Mouse (Mus musculus) heart, postnatal 25 days (tissue): ENCODE results near the gene Stt3b. TPM values are rescaled to one million over a fixed set of nuclear protein-coding genes. Genes with fewer than 3 reads are reported as not detected.

ENCODE experiments used
- DNase-seq: peaks from one replicate; pipeline ENCODE4 v3.0.0; 2022; ENCODE audit warnings: low spot score
- intact Hi-C: fragments of 180-260 bp; cut with DNase I; formaldehyde crosslinking; loops from one replicate; pipeline ENCODE4 v1.15.1; 2025
- total RNA-seq, 2 experiments: library from RNA; stranded (reverse); gene quantifications; 2 replicates each; pipeline ENCODE4 v1.2.3; 2021

Stt3b gene
- total RNA-seq, 2 experiments from 2014 or later: 56.0 to 58.2 TPM

DNA sequence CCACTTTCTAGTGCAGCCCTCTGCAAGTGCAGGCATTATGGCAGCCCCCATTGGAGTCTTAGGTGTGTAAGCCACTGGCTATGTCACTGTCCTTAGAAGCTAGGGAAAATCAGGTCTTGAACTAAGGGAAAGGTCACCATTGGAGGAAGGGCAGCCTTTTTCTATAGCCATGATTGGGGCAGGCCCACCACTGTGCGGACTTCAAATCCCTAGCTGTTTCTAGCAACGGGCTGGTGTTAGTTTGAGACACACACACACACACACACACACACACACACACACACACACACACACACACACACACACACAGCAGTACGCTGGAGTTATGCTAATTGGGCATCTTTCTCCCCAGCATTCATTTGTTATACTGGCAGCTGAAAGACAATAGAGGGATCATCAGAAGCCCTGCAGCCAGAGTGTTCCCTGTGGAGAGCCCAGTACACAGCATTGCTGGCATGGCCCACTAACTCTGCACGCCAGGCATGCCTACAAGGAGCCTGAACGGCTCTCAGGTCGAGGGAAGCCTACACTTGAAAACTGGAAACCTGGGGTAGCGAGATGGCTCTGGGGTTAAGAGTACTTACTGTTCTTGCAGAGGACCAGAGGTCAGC lies 85.4 kb downstream of the Stt3b start:
- no peak for DNase-seq
- intact Hi-C loops: loop anchor here (10.0 kb wide), 1 partner anchor 130 kb away; no protein-coding TSS in a partner anchor

DNA sequence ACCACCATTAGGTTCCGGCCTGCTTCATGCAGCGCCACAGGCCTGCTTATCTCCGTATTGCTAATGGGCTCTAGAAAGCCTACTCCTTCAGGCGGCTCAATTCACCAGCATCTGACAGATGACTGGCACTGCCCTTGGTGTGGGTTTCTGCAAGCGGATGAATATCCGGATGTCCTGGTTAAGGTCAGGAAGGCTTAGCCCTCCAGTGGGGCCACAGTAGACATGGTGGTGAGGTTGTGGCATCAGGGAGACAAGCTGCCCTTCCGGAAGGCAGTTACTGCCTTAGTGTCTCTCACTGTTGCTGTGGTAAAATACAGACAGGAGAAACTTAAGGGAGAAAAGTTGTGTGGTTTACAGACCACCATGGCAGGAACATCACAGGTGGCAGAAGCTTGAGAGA lies 89.0 kb downstream of the Stt3b start:
- intact Hi-C loops: loop anchor here (10.0 kb wide), 1 partner anchor 126 kb away; no protein-coding TSS in a partner anchor
- no peak for DNase-seq

DNA sequence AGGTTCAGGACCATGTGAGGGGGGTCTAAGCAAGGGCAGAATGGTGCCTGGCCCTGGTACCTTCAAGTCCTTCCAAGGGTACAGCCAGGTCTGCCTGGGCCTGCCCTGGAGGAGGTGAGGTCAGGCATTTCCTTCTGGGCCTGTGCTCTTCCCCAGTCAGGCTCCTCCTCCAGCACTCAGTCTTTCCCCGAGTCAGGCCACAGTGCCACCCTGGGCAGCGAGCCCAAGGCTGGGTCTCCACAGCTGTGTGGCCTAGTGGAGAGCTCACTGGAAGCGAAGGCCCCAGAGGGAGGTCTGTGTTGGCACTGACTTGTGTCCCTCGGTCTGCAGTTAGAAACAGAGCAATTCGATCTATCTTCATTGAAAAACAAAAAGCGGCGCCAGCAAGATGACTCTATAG lies 89.8 kb downstream of the Stt3b start:
- no peak for DNase-seq
- intact Hi-C loops: loop anchor here (10.0 kb wide), 1 partner anchor 126 kb away; no protein-coding TSS in a partner anchor

DNA sequence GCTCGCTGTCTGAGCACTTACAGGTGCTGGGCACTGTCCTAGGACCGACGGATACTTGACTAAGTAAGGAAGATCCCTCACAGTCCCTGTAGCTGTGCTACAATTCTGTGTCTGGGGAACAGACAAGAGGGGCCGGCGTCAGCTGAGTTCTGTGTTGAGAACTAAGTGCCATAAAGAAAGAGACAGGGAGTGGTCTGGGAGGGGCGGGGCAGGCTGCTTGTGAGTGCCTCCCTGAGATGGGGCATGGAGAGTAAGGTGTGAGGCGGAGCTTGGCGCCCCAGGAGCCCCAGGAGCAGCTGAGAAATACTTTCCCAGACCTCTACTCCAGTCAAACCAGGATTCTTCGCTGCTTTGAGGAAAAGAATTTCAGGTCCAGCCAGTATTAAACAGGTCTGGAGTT lies 92.2 kb downstream of the Stt3b start:
- intact Hi-C loops: no loop called here
- DNase-seq: no peak

DNA sequence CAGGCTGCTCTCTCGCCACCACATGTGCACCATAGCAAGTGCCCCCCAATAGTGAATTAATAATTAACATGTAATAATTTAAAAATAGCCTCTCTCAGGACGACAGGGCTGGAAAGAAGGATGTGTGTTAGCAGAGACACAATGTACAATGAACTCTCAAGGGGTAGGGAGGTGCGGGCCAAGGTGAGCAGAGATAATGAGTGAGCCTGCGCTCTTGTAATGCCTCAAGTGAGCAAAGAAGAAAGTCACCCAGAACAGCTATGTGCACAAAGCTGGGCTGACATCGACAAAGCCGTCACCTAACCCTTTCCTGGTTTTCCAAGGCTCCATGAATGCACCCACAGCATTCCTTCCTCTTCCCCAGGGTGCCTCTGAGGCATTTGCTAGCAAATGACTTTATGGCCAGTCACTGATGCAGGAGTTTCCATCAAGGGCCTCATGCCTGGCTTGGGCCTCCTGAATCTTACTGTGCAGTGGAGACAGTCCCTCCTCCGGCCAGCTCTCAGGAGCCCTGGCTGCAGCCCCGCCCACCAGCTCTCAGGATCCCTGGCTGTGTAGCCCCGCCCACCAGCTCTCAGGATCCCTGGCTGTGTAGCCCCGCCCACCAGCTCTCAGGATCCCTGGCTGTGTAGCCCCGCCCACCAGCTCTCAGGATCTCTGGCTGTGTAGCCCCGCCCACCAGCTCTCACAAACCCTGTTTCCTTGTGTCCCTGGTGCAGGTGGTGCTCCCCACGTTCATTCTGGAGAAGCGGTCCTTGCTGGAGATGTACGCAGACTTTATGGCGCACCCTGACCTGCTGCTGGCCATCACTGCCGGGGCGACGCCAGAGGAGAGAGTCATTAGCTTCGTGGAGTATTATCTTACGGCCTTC lies 94.2 kb downstream of the Stt3b start:
- DNase-seq: no peak
- intact Hi-C loops: no loop called here

DNA sequence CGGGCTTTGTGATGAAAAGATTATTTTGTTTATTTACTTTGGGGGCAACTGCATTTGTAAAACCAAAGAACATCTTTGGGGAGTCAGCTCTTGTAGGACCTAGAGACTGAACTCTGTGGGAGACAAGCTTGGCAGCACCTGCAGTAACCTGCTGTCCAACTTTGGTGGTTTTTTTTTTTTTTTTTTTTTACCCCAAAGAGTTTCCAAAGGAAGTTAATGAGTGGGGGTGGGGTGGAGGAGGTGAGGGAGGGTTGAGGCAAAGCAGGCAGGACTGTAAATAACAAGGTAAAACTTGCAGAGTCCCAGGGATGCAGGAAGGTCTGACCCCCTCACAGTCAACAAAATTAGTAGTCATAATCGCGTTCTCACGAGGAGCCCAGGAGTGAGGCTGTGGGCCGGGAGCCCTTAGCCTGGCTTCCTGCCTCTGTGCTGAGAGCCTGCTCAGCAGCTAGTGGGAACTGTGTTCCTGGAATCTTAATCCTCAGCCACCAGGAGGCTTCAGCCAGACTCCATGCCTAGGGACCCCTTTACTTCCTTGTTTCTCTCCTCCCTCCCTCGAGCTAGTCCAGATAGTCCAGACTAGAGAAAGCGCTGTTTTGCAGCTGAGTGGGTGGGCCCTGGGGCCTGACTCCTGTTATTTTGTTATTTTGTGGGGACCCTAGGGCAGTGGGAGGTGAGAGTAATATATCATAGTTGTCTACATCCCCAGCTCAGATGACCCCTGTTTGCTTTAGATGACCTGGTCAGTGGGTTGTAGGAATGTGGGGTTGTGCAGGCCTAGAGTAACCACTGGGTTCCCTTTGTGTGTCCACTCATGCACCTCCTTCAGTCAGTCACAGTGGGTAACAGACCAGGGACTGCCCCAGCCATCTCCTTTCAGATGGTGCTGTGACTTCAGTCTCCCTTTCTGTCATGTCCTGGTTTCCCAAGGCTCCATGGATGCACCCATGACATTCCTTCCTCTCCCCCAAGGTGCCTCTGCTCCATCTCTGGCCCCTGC lies 95.3 kb downstream of the Stt3b start:
- DNase-seq: no peak
- intact Hi-C loops: no loop called here

DNA sequence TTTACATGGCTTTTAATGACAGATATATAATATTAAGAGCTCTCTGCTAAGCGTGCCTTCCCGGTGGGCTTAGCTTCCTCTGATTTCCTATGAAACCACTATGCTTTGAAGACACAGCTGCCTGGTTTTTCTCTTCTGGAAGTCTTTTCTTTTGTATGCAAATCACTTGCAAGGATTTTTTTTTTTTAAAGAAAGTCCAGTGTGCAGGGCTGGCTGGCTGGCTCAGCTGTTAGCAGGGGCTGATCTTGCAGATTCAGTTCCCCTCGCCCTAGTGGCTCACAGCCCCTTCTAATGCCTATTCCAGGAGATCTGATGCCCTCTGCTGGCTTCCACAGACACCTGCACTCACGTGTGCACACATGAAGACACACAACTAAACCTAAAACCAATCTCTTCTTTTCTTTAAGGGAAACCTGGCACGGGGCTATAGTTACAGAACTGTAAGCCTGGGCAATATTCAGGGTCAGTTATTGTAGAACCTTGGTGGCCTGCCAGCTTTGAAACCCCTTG lies 96.4 kb downstream of the Stt3b start:
- no peak for DNase-seq
- intact Hi-C loops: no loop called here

DNA sequence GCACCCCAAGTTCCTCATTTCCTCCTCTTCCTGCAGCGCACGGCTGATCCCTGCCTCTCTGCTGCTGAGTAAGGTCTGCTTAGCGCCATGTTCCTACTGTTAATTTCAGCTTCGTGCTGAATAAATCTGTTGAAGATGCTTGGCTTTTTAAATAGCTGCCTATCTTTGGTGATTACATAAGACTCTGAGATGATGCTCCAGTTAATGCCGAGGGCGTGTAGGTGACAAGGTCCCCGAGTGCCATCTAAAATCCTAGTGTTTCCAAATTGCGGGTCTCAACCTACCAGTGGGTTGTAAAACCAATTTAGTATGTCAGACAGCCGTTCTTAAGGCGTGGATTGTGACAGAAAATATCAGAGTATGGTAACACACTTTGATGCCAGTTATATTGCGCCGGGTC lies 99.7 kb downstream of the Stt3b start:
- intact Hi-C loops: no loop called here
- no peak for DNase-seq

DNA sequence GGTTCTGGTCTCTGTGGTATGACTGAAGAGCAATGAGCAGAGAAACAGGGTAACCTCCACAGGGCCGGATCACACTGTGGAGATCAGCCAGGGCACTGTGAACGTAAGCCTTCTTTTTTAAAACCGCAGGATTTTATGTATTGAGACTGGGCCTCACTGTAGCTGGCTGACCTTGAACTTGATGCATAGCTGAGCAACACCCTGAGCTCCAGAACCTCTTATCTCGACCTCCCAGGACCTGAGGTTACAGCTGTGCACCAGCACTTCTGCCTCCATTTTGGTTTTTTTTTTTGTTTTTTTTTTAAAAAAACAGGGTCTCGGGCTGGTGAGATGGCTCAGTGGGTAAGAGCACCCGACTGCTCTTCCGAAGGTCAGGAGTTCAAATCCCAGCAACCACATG lies 100.5 kb downstream of the Stt3b start:
- intact Hi-C loops: no loop called here
- no peak for DNase-seq

DNA sequence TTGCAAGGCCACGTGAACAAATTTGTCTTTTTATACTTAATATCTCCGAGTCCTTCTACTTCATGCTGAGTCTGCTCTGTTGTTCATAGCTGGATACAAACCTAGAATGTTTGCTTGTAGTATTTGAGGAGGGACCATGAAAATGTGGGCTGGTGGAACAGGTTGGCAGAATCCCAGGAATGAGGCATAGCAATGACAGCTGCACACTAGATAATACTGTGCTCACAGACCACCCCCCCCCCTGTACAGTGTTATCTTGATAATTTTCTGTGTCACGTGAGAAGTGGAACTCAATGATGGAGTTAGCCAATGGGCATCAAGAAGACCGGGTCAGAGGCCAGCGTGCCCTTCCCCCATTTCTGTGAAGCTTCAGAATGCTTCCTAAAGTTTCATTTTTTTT lies 104.0 kb downstream of the Stt3b start:
- DNase-seq: no peak
- intact Hi-C loops: no loop called here

DNA sequence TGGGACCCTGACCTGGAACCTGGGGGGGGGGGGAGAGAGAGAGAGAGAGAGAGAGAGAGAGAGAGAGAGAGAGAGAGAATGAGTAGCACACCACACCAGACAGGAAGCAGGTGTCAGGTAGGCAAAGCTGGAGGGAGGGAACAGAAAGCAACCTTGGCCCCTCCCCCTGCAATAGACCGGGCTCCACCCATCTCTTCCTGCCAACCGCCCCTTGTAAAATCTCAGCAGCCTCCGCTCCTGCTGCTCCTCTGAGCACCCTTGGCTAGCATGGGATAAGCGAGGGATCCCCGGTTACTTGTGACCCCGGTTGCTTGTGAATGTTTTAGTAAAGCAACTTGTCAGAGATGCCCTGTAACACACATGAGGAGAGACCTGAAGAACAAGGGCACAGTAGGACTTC lies 104.7 kb downstream of the Stt3b start:
- intact Hi-C loops: no loop called here
- no peak for DNase-seq

DNA sequence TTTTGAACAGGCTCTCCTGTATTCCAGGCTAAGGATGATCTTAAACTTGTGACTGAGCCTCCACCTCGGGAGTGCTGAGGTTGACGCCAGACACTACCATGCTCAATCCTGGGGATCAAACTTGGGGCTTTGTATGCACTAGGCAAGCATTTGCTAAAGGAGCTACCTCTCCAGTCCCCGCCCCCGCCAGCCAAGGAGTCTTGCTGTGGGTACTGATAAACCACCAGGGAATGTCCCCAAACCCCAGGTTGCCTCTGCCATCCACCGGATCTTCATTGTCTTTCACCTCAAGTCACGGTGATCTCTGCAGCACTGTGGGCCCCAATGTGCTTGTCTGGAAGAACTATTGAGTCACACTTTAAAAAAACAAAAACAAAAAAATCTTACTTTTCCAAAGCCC lies 107.1 kb downstream of the Stt3b start:
- intact Hi-C loops: no loop called here
- no peak for DNase-seq

DNA sequence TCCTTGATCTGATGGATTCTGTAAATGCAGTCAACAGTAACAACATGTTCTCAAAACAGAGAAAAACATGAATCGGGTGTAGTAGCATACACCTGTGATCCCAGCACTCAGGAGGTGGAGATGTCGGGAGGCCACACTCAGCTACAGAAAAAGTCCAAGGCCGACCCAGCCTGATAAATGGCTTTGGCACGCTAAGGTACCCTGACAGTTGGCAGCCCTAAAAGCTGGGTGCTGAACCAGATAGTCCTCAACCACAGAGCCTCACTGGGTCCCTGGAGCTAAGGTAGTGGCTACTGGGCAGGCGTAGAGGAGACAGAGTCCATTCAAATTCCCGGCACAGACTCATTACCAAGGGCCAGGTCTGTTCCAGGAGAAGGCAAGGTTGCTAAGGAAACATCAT lies 109.0 kb downstream of the Stt3b start:
- no peak for DNase-seq
- intact Hi-C loops: no loop called here

DNA sequence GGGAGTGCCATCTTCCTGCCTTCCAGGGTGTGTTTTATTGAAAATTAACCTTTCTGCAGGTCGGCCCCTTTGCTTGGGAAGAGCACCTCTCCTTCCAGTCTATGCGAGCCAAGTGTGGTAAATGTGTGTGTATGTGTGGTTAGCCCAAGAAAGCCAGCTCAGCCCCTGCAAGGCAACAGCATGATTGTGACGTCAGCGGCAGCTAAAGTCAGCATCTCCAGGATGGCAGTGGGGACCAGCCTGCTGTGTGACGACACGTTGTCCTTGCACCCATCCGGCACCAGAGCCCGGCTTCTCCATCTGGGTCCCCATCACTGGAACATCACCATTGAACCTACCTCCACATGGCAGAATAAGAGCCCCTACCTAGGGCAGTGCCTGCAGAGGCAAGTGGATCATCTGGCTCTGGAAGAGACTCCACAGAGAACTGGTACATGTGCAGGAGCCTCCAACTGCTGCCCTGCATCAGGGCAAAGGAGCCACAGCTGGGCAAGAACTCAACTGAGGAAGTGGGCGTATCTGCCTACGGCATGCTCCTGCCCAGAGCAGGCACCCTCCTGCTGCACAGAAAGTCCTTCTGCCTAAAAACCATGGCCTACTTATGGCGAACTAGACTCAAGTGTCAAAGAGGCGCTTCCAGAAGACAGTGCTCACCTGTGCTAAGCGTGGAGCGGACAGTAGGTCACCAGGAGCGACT lies 109.9 kb downstream of the Stt3b start:
- no peak for DNase-seq
- intact Hi-C loops: no loop called here

DNA sequence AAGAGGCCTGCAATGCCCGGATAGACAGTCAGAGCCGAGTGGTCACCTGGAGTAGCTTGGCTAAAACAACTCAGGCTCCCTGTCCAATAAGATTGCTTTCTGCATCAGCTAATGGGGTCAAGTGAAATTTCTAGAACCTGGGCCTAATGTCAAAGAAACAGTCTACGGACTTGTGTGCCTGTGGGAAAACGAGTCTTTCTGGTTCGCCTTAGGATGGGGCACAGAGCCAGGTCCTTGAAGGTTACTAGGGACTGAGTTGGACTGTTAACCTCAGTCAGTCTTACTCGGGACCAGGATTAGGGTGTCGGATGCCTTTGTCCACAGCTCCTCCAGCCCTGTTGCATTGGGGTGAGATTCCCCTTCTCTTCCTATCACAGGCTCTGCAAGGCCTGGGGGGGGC lies 113.1 kb downstream of the Stt3b start:
- intact Hi-C loops: no loop called here
- no peak for DNase-seq

DNA sequence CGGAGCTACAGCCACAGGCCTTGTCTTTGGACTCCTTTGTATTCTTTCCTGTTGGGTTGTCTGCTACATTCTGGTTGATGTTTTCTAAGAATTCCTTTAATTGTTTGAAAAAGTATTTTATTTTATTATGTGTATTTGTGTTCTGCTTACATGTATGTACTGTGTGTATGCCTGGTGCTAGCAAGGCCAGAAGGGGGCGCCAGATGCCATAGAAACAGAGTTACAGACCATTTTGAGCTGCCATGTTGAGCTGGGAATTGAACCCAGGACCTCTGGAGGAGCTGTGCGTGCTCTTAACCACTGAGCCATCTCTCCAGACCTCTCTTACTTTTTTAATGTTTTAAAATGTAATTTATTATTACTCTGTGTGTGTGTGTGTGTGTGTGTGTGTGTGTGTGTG lies 117.3 kb downstream of the Stt3b start:
- intact Hi-C loops: no loop called here
- DNase-seq: no peak
